Mouse (Mus musculus): ENCODE measurements at regions not wholly inside any gene's neighbourhood (a gene's known extent, or its start where the extent isn't known, plus 50 kb on each side); places are given as distances from the start of the nearest gene placed in this dataset.

GRCm38 (mm10) chr3:147824451-147824850, 972.3 kb downstream of the Ttll7 start:
- Histone ChIP-seq H3K9me3 (ENCODE audit: control insufficient read depth, low read length) (no peaks in the 10 kb centered on the region), H3K9ac (ENCODE audit: low read depth, low read length, severe bottlenecking) (no peak overlapping the region), H3K27ac (replicated peaks; ENCODE audit: low read depth, low read length) (no peak overlapping the region), H3K36me3 (ENCODE audit: control insufficient read depth, insufficient read depth, low read length) (no peaks in the 10 kb centered on the region), H3K4me3 (replicated peaks; ENCODE audit: low read length) (no peak overlapping the region), H3K4me2 (replicated peaks; ENCODE audit: low read depth, low read length, severe bottlenecking) (no peak overlapping the region), H3K27me3 (ENCODE audit: control insufficient read depth, insufficient read depth, low read length) (no peaks in the 10 kb centered on the region), H3K4me1 (ENCODE audit: control insufficient read depth, insufficient read depth, low read length) (no peaks in the 10 kb centered on the region)
- DNase-seq (ENCODE audit: low spot score) (no peak), ATAC-seq (ENCODE audit: low FRiP score, low read depth) (no peak)
- TF ChIP-seq POLR2A (IDR thresholded peaks at IDR 0.05; ENCODE audit: borderline replicate concordance, extremely low read depth, insufficient read depth, insufficient read length), result no peak

- no peaks in the 10 kb centered on the region for H3K36me3 ChIP-seq (ENCODE audit: control insufficient read depth, insufficient read depth, low read length)
- no peak overlapping the region for H3K27ac ChIP-seq (replicated peaks; ENCODE audit: low read depth, low read length)
- no peak for TF ChIP-seq POLR2A (IDR thresholded peaks at IDR 0.05; ENCODE audit: borderline replicate concordance, extremely low read depth, insufficient read depth, insufficient read length)
- H3K4me3 ChIP-seq (replicated peaks; ENCODE audit: low read length), result no peak overlapping the region
- H3K4me1 ChIP-seq (ENCODE audit: control insufficient read depth, insufficient read depth, low read length), result no peaks in the 10 kb centered on the region
- ATAC-seq (ENCODE audit: low FRiP score, low read depth) (no peak), DNase-seq (ENCODE audit: low spot score) (no peak)
- H3K4me2 ChIP-seq (replicated peaks; ENCODE audit: low read depth, low read length, severe bottlenecking), result no peak overlapping the region
- no peak overlapping the region for H3K9ac ChIP-seq (ENCODE audit: low read depth, low read length, severe bottlenecking)
- no peaks in the 10 kb centered on the region for H3K9me3 ChIP-seq (ENCODE audit: control insufficient read depth, low read length)
- H3K27me3 ChIP-seq (ENCODE audit: control insufficient read depth, insufficient read depth, low read length), result no peaks in the 10 kb centered on the region
Measured at GRCm38 (mm10) chr3:147814080-147814650, 962.0 kb downstream of the Ttll7 start.

GRCm38 (mm10) chr3:147802546-147802945, 950.4 kb downstream of the Ttll7 start:
- Histone ChIP-seq H3K27me3 (ENCODE audit: control insufficient read depth, insufficient read depth, low read length) (no peaks in the 10 kb centered on the region), H3K4me2 (replicated peaks; ENCODE audit: low read depth, low read length, severe bottlenecking) (no peak overlapping the region), H3K9me3 (ENCODE audit: control insufficient read depth, low read length) (no peaks in the 10 kb centered on the region), H3K36me3 (ENCODE audit: control insufficient read depth, insufficient read depth, low read length) (no peaks in the 10 kb centered on the region), H3K27ac (replicated peaks; ENCODE audit: low read depth, low read length) (no peak overlapping the region), H3K4me1 (ENCODE audit: control insufficient read depth, insufficient read depth, low read length) (no peaks in the 10 kb centered on the region), H3K4me3 (replicated peaks; ENCODE audit: low read length) (no peak overlapping the region), H3K9ac (ENCODE audit: low read depth, low read length, severe bottlenecking) (no peak overlapping the region)
- TF ChIP-seq POLR2A (IDR thresholded peaks at IDR 0.05; ENCODE audit: borderline replicate concordance, extremely low read depth, insufficient read depth, insufficient read length), result no peak
- ATAC-seq (ENCODE audit: low FRiP score, low read depth) (no peak), DNase-seq (ENCODE audit: low spot score) (no peak)
- WGBS, result 76% methylated on average over 4 of the region's 4 CpGs

- DNase-seq (ENCODE audit: low spot score), result peak; percentile 80
- Histone ChIP-seq H3K4me2 (replicated peaks; ENCODE audit: low read depth, low read length, severe bottlenecking) (no peak overlapping the region), H3K4me3 (replicated peaks; ENCODE audit: low read length) (no peak overlapping the region), H3K36me3 (ENCODE audit: control insufficient read depth, insufficient read depth, low read length) (no peaks in the 10 kb centered on the region), H3K4me1 (ENCODE audit: control insufficient read depth, insufficient read depth, low read length) (no peaks in the 10 kb centered on the region), H3K27me3 (ENCODE audit: control insufficient read depth, insufficient read depth, low read length) (no peaks in the 10 kb centered on the region), H3K9me3 (ENCODE audit: control insufficient read depth, low read length) (no peaks in the 10 kb centered on the region), H3K27ac (replicated peaks; ENCODE audit: low read depth, low read length) (no peak overlapping the region), H3K9ac (ENCODE audit: low read depth, low read length, severe bottlenecking) (no peak overlapping the region)
- 62% methylated on average over 8 of the region's 8 CpGs for WGBS
- TF ChIP-seq POLR2A (IDR thresholded peaks at IDR 0.05; ENCODE audit: borderline replicate concordance, extremely low read depth, insufficient read depth, insufficient read length), result no peak
- peak; percentile 15; the same call in 1 of the 2 replicates for ATAC-seq (ENCODE audit: low FRiP score, low read depth)
Measured at GRCm38 (mm10) chr3:147796524-147796923, 944.4 kb downstream of the Ttll7 start.

- DNase-seq (ENCODE audit: low spot score) (no peak), ATAC-seq (ENCODE audit: low FRiP score, low read depth) (no peak)
- Histone ChIP-seq H3K4me3 (replicated peaks; ENCODE audit: low read length) (no peak overlapping the region), H3K27ac (replicated peaks; ENCODE audit: low read depth, low read length) (no peak overlapping the region), H3K9me3 (ENCODE audit: control insufficient read depth, low read length) (no peaks in the 10 kb centered on the region), H3K9ac (ENCODE audit: low read depth, low read length, severe bottlenecking) (no peak overlapping the region), H3K27me3 (ENCODE audit: control insufficient read depth, insufficient read depth, low read length) (no peaks in the 10 kb centered on the region), H3K36me3 (ENCODE audit: control insufficient read depth, insufficient read depth, low read length) (no peaks in the 10 kb centered on the region), H3K4me1 (ENCODE audit: control insufficient read depth, insufficient read depth, low read length) (no peaks in the 10 kb centered on the region), H3K4me2 (replicated peaks; ENCODE audit: low read depth, low read length, severe bottlenecking) (no peak overlapping the region)
- TF ChIP-seq POLR2A (IDR thresholded peaks at IDR 0.05; ENCODE audit: borderline replicate concordance, extremely low read depth, insufficient read depth, insufficient read length), result no peak
Measured at GRCm38 (mm10) chr3:147795116-147795515, 942.9 kb downstream of the Ttll7 start.

GRCm38 (mm10) chr3:147786555-147786954, 934.4 kb downstream of the Ttll7 start:
- Histone ChIP-seq H3K27me3 (ENCODE audit: control insufficient read depth, insufficient read depth, low read length) (no peaks in the 10 kb centered on the region), H3K4me1 (ENCODE audit: control insufficient read depth, insufficient read depth, low read length) (no peaks in the 10 kb centered on the region), H3K4me3 (replicated peaks; ENCODE audit: low read length) (no peak overlapping the region), H3K9me3 (ENCODE audit: control insufficient read depth, low read length) (no peaks in the 10 kb centered on the region), H3K4me2 (replicated peaks; ENCODE audit: low read depth, low read length, severe bottlenecking) (no peak overlapping the region), H3K36me3 (ENCODE audit: control insufficient read depth, insufficient read depth, low read length) (no peaks in the 10 kb centered on the region), H3K9ac (ENCODE audit: low read depth, low read length, severe bottlenecking) (no peak overlapping the region), H3K27ac (replicated peaks; ENCODE audit: low read depth, low read length) (no peak overlapping the region)
- WGBS, result 26% methylated on average over 2 of the region's 2 CpGs
- ATAC-seq (ENCODE audit: low FRiP score, low read depth) (no peak), DNase-seq (ENCODE audit: low spot score) (no peak)
- TF ChIP-seq POLR2A (IDR thresholded peaks at IDR 0.05; ENCODE audit: borderline replicate concordance, extremely low read depth, insufficient read depth, insufficient read length), result no peak
